Mouse (Mus musculus) cerebellum, adult 9-11 months (tissue): Measurements from ENCODE around the gene Ugt2a1.
"Not testable (repeated sequence)": the region's sequence is repeated elsewhere in the genome, so short reads cannot be mapped to it uniquely, and the experiment has no call there.

Experiments used
- DNase-seq: peaks from one replicate; pipeline ENCODE4 v3.0.0; 2022

The Ugt2a1 gene

GRCm38 (mm10) chr5:87490771-87491170, at the start of gene Ugt2a1:
Gene Ugt2a1, minus strand, starts transcription at chr5:87490871.
- DNase-seq = no peak

- DNase-seq = no peak
These were observed 47.4 kb upstream of the Ugt2a1 start, which contains the start of gene Sult1b1 for GRCm38 (mm10) chr5:87538111-87538510. Gene Sult1b1, minus strand, starts transcription at chr5:87538195.

DNA sequence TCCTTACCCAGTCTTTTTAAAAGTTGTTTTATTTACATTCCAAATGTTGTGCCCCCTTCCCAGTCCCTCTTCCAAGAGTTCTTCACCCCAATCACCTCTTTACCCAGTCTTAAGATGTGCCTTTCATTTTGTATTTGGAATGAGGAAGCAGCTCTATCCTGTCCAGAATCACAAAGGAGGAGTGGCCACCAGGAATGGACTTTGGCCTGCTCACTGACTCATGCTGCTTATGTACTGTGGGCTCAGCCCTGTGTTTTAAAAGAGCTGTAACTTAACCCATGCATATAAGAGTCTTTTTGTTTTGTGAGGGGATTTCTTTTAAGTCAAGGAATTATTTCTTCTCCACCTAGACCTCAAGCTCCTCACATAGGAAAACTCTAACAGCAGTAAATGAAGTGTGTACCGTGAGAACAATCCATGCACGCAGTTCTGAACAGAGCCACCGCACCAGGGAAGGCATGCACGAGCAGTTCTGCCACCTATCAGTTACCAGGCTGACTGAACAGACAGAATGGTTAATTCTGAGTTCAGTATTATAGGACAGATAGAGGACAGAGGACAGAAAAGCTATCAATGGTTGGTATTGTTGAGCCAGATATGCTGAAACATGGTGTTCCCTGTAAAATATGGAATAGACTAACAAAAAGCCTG, 45.4 kb upstream of the Ugt2a1 start:
- DNase-seq = no peak

DNA sequence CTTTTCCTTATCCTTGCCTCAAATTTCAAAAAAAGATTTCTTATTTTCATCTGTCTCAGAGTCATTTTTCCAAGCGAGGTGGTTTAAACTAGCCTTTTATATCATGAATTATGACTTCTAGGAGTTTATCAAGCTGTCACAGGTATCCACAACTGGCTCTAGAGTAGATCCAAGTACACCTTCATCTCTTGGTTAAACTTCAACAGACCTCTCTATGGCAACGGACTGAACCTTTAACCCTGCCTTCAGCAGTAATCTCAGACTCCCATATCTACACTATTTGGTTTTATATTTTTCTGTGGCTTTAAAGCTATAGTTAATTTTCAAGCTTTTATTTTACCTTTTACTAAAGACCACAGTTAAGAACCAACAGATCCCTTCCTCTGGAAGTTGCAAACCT, 41.6 kb upstream of the Ugt2a1 start:
- DNase-seq = no peak

DNA sequence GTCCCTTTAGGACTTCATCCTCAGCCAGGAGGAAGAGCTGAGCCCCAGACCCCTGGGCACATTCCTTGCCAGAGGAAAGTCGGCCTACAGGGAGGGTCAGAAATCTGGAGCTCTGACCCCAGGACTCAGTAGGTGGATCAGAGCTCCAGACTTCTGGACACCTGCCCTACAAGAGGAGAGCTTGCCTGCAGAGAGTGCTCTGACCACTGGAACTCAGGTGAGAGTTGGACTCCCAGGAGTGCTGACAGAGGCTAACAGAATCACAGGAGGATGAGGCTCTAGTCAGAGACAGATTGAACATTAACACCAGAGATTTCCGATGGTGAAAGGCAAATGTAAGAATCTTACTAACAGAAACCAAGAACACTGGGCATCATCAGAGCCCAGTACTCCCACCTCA, 32.9 kb upstream of the Ugt2a1 start:
- not testable (repeated sequence) for DNase-seq

DNA sequence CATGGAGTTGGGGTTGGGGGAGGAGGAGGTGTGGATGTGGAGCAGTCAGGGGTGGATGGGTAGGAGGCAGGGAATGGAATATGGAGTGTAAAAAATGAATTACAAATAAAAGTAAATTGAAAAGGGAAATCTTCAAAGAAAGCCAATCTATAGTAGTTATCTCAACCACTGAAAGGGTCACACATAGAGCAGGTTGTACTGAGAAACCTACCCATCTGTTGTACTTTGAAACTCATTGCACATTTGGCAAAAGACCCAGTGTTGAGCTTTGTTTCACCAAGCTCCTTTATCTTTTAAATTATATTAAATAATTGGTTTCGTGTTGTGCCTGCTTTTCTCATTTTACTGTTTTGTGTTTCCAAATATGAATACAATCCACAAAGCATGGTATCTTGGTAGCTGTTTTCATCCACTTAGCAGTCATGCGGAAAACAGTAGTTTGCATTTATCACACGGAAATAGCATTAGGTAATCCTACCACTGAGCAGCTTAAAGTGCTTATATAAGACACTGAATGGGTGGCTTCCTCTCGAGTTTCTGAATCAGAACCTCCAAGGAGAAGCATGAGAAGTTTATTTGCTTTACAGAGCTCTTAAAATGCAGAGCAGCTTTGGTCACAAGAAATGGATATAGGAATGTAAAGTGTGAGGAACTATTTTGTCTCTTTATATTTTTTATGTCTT, 15.2 kb upstream of the Ugt2a1 start:
- no peak for DNase-seq

GRCm38 (mm10) chr5:87502687-87503086, 12.0 kb upstream of the Ugt2a1 start:
- no peak for DNase-seq

DNA sequence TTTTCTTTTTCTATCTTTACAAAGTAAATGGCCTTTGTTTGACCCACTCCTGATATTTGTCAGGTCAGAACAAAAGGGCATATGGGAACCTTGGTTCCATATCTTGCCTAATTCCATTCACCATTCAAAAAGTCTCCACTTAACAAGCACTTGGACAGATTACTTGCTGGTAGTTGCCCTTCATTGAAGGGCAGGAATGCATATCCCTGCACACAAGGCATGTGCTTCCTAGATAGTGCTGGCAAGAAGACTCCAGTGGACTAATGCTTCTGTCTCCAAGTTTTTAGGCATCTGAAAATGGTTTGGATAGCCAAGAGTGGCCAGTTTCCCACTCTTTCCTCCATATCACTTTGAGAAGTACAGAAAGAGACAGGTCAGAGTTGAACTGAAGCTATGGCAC, 8.7 kb upstream of the Ugt2a1 start:
- no peak for DNase-seq

DNA sequence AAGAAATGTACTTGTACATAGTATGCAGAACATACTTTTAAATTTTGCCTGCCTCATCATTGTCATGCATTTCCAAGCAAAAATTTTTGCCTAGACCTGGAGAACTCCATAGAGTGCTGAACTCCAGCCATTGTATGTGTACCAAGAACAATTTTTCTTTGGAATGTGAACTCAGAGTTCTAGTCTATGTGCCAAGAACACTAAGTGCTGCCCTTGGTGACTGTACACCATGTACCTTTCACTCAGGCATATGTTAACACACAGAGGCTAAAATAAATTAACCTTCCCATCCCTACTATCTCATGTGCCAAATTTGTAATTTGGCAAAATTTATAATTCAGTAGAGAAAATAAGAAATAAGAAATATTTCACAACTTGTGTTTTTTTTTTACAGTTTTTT, 8.3 kb upstream of the Ugt2a1 start:
- DNase-seq = no peak

DNA sequence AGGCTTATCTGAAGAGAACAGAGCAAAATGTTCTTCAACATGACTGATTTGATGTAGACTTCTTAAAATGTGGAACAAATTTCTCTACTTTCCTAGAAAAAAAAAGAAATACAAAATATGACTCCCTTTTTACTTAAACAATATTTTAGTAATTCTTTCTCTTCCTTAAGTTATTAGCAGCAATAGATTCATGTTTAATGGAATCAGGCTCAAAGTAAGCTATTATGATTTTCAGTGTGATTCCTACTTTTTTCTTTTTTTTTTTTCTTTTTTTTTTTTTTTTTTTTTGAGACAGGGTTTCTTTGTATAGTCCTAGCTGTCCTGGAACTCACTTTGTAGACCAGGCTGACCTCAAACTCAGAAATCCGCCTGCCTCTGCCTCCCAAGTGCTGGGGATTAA, 4.0 kb downstream of the Ugt2a1 start, which contains the start of gene Gm43638:
Gene Gm43638 (minus strand): TSS at position 101 of the 400 bp plus-strand sequence.
- not testable (repeated sequence) for DNase-seq

- DNase-seq = no peak
These were observed 8.5 kb downstream of the Ugt2a1 start, which contains the start of gene Ugt2a2 for GRCm38 (mm10) chr5:87482160-87482559. Gene Ugt2a2, minus strand, starts transcription at chr5:87482260.

- no peak for DNase-seq
These were observed 31.9 kb downstream of the Ugt2a1 start for GRCm38 (mm10) chr5:87458810-87459209.

DNA sequence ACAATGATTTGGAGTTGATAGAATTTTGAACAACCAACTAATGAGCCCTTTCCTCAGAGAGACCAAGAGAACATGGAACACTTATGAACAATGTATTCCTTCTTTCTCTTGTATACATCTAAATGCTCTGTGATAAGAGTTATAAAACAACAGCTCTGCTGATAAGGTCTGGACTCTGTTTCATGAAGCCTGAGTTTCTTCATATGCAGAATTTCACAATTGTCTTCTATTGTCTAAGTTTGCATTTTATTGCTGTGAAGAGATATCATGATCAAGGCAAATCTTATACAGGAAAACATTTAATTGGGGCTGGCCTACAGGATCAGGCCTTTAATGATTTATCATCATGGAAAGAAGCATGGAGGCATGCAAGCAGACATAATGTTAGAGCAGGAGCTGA, 33.0 kb downstream of the Ugt2a1 start:
- no peak for DNase-seq

DNA sequence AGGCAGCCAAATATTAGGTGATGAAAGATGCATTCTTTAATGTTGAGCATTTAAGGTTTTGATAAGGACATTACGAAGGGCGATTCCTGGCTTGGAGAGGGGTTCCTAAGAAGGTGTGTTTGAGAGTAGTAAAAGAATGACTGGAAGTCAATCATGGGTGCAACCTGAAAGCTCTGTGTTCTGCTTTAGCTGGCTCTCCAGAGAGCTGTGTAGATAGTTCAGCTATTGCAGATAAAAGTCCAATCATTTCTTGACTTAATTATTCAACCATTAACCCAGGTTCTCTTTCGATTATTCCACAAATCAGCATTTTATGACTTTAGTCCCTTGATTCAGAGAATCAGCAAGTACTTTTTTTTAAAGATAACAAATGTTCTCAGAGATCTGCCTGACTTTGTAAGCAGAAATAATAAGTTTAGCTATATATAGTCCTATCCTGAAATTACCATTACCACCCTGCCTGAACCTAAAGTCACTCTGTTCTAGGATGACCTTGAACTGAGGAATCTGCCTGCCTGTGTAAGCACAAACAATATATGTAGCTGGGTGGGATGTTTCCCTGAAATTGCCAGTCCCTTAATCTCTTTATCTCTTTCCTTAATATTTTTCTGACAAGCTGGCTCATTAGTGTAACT, 34.3 kb downstream of the Ugt2a1 start:
- no peak for DNase-seq

DNA sequence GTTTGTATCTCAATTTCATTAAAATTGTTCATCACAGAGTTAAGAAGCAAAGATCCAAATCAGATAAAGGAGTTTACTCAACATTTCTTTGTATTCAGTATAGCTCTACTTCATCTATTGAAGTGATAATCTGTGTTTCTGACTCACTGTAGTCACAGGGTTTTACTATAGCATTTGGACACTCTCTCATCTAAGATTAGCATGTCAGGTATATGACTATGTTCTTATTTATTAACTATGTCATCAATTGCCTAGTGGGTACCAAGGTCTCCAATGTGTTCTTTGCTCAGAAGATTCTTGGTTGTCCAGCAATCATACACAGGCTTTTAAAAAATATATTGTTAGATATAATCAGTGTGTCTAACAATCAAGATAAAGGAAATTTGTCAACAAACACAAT, 35.2 kb downstream of the Ugt2a1 start:
- no peak for DNase-seq

DNA sequence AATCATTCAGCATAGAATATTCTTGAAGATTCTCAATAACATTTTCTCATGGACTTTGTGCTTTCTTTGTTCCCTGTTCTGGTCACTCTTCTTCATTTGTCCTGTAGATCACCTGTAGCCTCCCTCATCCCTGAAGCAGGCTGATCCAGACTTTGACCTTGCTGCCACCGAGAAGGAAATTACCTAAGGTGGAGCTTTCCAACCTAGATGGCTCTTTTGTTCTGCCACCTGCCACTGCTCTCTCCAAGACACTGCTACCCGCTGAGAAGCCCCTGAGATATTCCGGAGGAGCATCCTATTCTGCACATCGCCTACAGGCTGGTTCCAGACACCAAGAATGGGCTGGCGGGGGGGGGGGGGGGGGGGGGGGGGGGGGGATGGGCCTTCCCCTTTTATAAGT, 38.2 kb downstream of the Ugt2a1 start:
- DNase-seq = not testable (repeated sequence)

DNA sequence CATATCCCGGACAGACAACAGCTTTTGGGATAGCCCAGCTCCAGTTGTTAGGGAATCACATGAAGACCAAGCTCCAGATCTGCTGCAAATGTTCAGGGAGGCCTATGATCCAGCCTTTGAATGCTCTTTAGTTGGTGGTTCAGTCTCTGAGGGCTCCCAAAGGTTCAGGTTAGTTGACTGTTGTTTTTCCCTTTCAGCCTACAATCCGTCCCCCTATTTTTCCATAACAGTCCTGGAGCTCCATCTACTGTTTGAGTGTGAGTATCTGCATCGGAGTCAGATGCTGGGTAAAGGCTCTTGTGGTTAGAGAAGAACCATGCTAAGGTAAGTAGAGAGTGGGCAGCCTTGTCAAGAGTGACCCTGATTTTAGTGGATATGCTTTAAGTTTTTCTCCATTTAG, 54.4 kb downstream of the Ugt2a1 start:
- no peak for DNase-seq

DNA sequence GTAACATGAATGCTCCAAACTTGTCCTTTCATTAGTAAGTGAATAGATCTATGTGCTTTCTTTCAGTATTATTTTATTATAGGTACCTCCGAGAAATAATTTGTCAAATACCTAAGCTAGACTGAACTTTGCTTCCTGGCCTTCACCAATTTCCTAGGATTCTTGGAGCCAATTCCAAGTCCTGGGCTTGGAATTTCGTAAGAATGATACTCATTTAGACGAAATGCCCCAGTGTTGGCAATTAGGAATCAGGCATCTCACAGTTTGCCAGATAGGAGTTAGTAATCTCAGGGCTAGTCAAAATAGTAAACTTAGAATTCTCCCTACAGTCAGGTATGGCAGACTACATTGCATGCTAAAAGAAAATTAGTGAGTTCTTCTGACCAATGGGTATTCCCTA, 65.0 kb downstream of the Ugt2a1 start:
- DNase-seq = no peak

DNA sequence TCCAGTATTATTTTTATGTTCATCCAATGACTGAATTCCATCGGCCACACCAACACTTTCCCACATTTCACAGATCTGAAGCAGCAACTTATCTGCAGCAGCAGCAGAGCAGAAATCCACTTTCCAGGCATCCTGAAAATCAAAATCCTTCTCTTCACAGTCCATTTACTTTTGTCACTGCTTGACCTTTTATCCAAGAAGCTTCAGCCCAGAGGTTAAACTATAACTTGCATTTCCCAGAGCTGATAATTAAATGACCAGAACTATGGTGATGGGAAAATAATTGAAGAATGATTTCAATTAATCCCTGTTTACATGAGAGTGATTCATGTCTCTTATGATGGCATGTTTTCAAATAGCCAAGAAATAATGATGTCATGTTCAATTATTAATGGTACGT, 66.6 kb downstream of the Ugt2a1 start, which contains the start of gene Ugt2b38:
Gene Ugt2b38 (minus strand): TSS at position 163 of the 400 bp plus-strand sequence.
- not testable (repeated sequence) for DNase-seq
